Mouse (Mus musculus): ENCODE results near the gene Mfsd12. TPM values are rescaled to one million over a fixed set of nuclear protein-coding genes. Genes with fewer than 3 reads are reported as not detected.

The Mfsd12 gene
- polyA plus RNA-seq (2021; fragmentation: Nextera tagmentation) = 9.2 and 10.7 TPM in 2 replicates
- long read RNA-seq, experiment 1, transcript Mfsd12-201 (10 exons, 3,971 nt) = major isoform, 6 of 20 reads
- long read RNA-seq, experiment 1, partial matches to known transcripts = 2 of 20 reads
- long read RNA-seq, experiment 1, other reads (novel, unspliced or antisense) = 12 of 20 reads
- long read RNA-seq, experiment 2, transcript Mfsd12-201 (10 exons, 3,971 nt) = major isoform, 80 of 128 reads
- long read RNA-seq, experiment 2, partial matches to known transcripts = 15 of 128 reads
- long read RNA-seq, experiment 2, other reads (novel, unspliced or antisense) = 33 of 128 reads

GRCm38 (mm10) chr10:81356991-81357844 lies at the start of gene Mfsd12:
Gene Mfsd12, plus strand, starts transcription at chr10:81357491.

GRCm38 (mm10) chr10:81320550-81321347 lies 36.5 kb upstream of the Mfsd12 start, which contains the start of gene Cactin:
Gene Cactin, plus strand, starts transcription at chr10:81321103.

GRCm38 (mm10) chr10:81328386-81328785 lies 28.9 kb upstream of the Mfsd12 start, which contains the start of gene Tbxa2r:
Gene Tbxa2r, plus strand, starts transcription at chr10:81328731.

GRCm38 (mm10) chr10:81342686-81343505 lies 14.4 kb upstream of the Mfsd12 start, which contains the start of gene Gipc3:
Gene Gipc3, minus strand, starts transcription at chr10:81343266.

GRCm38 (mm10) chr10:81350351-81351063 lies 6.8 kb upstream of the Mfsd12 start, which contains the start of gene Hmg20b:
Gene Hmg20b, minus strand, starts transcription at chr10:81350480.

GRCm38 (mm10) chr10:81365672-81366476 lies 8.6 kb downstream of the Mfsd12 start, which contains the start of gene 4930404N11Rik:
Gene 4930404N11Rik, minus strand, starts transcription at chr10:81365816.

GRCm38 (mm10) chr10:81377793-81378552 lies 20.7 kb downstream of the Mfsd12 start, which contains the start of gene Fzr1:
Gene Fzr1, minus strand, starts transcription at chr10:81378516.

GRCm38 (mm10) chr10:81383802-81384604 lies 26.7 kb downstream of the Mfsd12 start, which contains the start of the genes Dohh and Gm48551:
Gene Dohh, plus strand, starts transcription at chr10:81384428.
Gene Gm48551, plus strand, starts transcription at chr10:81384466.

GRCm38 (mm10) chr10:81388505-81389055 lies 31.3 kb downstream of the Mfsd12 start, which contains the start of gene Gm48552:
Gene Gm48552, plus strand, starts transcription at chr10:81389005.

GRCm38 (mm10) chr10:81392781-81393185 lies 35.5 kb downstream of the Mfsd12 start, which contains the start of gene Smim24:
Gene Smim24, plus strand, starts transcription at chr10:81393051.

Small RNA genes lying within 50 kb of the gene (microRNA-seq; reads per million reads assigned to microRNA genes)
- 2.8 reads per million, percentile 7 among the genes with 10 or more reads in this experiment for gene Mir6913

Other genes with a start within 250 kb of the Mfsd12 start
- 87.7 and 94.4 TPM in 2 replicates for gene Zbtb7a, start 222.3 kb upstream of the Mfsd12 start, polyA plus RNA-seq (2021; fragmentation: Nextera tagmentation)
- 15.8 and 17.3 TPM in 2 replicates for gene Pias4, start 189.6 kb upstream of the Mfsd12 start, polyA plus RNA-seq (2021; fragmentation: Nextera tagmentation)
- gene Eef2, start 180.9 kb upstream of the Mfsd12 start, polyA plus RNA-seq (2021; fragmentation: Nextera tagmentation) = 609 and 694 TPM in 2 replicates
- 3.5 and 5.3 TPM in 2 replicates for gene Dapk3, start 174.5 kb upstream of the Mfsd12 start, polyA plus RNA-seq (2021; fragmentation: Nextera tagmentation)
- not detected in 2 replicates for gene 4930442H23Rik, start 173.6 kb upstream of the Mfsd12 start, polyA plus RNA-seq (2021; fragmentation: Nextera tagmentation)
- gene Nmrk2, start 155.4 kb upstream of the Mfsd12 start, polyA plus RNA-seq (2021; fragmentation: Nextera tagmentation) = not detected in 2 replicates
- gene Atcay, start 126.7 kb upstream of the Mfsd12 start, polyA plus RNA-seq (2021; fragmentation: Nextera tagmentation) = 47.2 and 52.7 TPM in 2 replicates
- gene Zfr2, start 124.3 kb upstream of the Mfsd12 start, polyA plus RNA-seq (2021; fragmentation: Nextera tagmentation) = 33.7 and 36.7 TPM in 2 replicates
- gene Matk, start 104.6 kb upstream of the Mfsd12 start, polyA plus RNA-seq (2021; fragmentation: Nextera tagmentation) = 145 and 170 TPM in 2 replicates
- gene Mrpl54, start 90.6 kb upstream of the Mfsd12 start, polyA plus RNA-seq (2021; fragmentation: Nextera tagmentation) = 119 and 122 TPM in 2 replicates
- 20.9 and 24.9 TPM in 2 replicates for gene Apba3, start 90.5 kb upstream of the Mfsd12 start, polyA plus RNA-seq (2021; fragmentation: Nextera tagmentation)
- 1.1 and 4.3 TPM in 2 replicates for gene Tjp3, start 65.9 kb upstream of the Mfsd12 start, polyA plus RNA-seq (2021; fragmentation: Nextera tagmentation)
- 48.2 and 55.7 TPM in 2 replicates for gene Pip5k1c, start 64.5 kb upstream of the Mfsd12 start, polyA plus RNA-seq (2021; fragmentation: Nextera tagmentation)
- 13.5 and 13.9 TPM in 2 replicates for gene Cactin, start 36.4 kb upstream of the Mfsd12 start, polyA plus RNA-seq (2021; fragmentation: Nextera tagmentation)
- 1.4 and 1.7 TPM in 2 replicates for gene Tbxa2r, start 28.8 kb upstream of the Mfsd12 start, polyA plus RNA-seq (2021; fragmentation: Nextera tagmentation)
- 0.60 and 0.80 TPM in 2 replicates for gene Gipc3, start 14.2 kb upstream of the Mfsd12 start, polyA plus RNA-seq (2021; fragmentation: Nextera tagmentation)
- 28.5 TPM in 2 replicates for gene Hmg20b, start 7.0 kb upstream of the Mfsd12 start, polyA plus RNA-seq (2021; fragmentation: Nextera tagmentation)
- not detected in 2 replicates for gene 4930404N11Rik, start 8.3 kb downstream of the Mfsd12 start, polyA plus RNA-seq (2021; fragmentation: Nextera tagmentation)
- gene Fzr1, start 21.0 kb downstream of the Mfsd12 start, polyA plus RNA-seq (2021; fragmentation: Nextera tagmentation) = 62.7 and 65.6 TPM in 2 replicates
- 178 and 192 TPM in 2 replicates for gene Dohh, start 26.9 kb downstream of the Mfsd12 start, polyA plus RNA-seq (2021; fragmentation: Nextera tagmentation)
- gene Gm48551, start 27.0 kb downstream of the Mfsd12 start, polyA plus RNA-seq (2021; fragmentation: Nextera tagmentation) = 4.3 and 4.7 TPM in 2 replicates
- 1.3 TPM in 1 of 2 replicates, not detected in the other for gene Gm48552, start 31.5 kb downstream of the Mfsd12 start, polyA plus RNA-seq (2021; fragmentation: Nextera tagmentation)
- 2.8 and 3.4 TPM in 2 replicates for gene Smim24, start 35.6 kb downstream of the Mfsd12 start, polyA plus RNA-seq (2021; fragmentation: Nextera tagmentation)
- gene Nfic, start 98.1 kb downstream of the Mfsd12 start, polyA plus RNA-seq (2021; fragmentation: Nextera tagmentation) = 22.5 and 25.0 TPM in 2 replicates
- 60.5 and 83.1 TPM in 2 replicates for gene Celf5, start 125.2 kb downstream of the Mfsd12 start, polyA plus RNA-seq (2021; fragmentation: Nextera tagmentation)
- gene Ncln, start 138.9 kb downstream of the Mfsd12 start, polyA plus RNA-seq (2021; fragmentation: Nextera tagmentation) = 45.3 and 46.2 TPM in 2 replicates
- gene S1pr4, start 142.6 kb downstream of the Mfsd12 start, polyA plus RNA-seq (2021; fragmentation: Nextera tagmentation) = 0.43 and 0.55 TPM in 2 replicates
- gene Gna15, start 166.7 kb downstream of the Mfsd12 start, polyA plus RNA-seq (2021; fragmentation: Nextera tagmentation) = 2.6 and 3.5 TPM in 2 replicates
- gene Gna11, start 187.7 kb downstream of the Mfsd12 start, polyA plus RNA-seq (2021; fragmentation: Nextera tagmentation) = 42.2 and 61.8 TPM in 2 replicates
- 230 and 286 TPM in 2 replicates for gene Aes, start 202.0 kb downstream of the Mfsd12 start, polyA plus RNA-seq (2021; fragmentation: Nextera tagmentation)
- 3.0 and 3.9 TPM in 2 replicates for gene Tle2, start 217.1 kb downstream of the Mfsd12 start, polyA plus RNA-seq (2021; fragmentation: Nextera tagmentation)
- gene Tle6, start 243.6 kb downstream of the Mfsd12 start, polyA plus RNA-seq (2021; fragmentation: Nextera tagmentation) = 2.5 and 3.7 TPM in 2 replicates
- 0.24 and 0.54 TPM in 2 replicates for gene BC025920, start 248.8 kb downstream of the Mfsd12 start, polyA plus RNA-seq (2021; fragmentation: Nextera tagmentation)